Mouse (Mus musculus): ENCODE measurements around the gene D930007J09Rik. TPM values are rescaled to one million over a fixed set of nuclear protein-coding genes. Genes with fewer than 3 reads are reported as not detected.

D930007J09Rik gene
- total RNA-seq, 2 experiments from 2014 or later, result not detected

- no peak for DNase-seq
Observed at GRCm38 (mm10) chr13:32819926-32820325, 17.3 kb upstream of the D930007J09Rik start.

- no peak for DNase-seq
Observed at GRCm38 (mm10) chr13:32819241-32819640, 16.6 kb upstream of the D930007J09Rik start.

GRCm38 (mm10) chr13:32807624-32808023 lies 5.0 kb upstream of the D930007J09Rik start:
- DNase-seq, result no peak

- no peak for DNase-seq
Observed at GRCm38 (mm10) chr13:32806820-32807219, 4.2 kb upstream of the D930007J09Rik start.

- DNase-seq, result no peak
Observed at GRCm38 (mm10) chr13:32803701-32804345, 1.2 kb upstream of the D930007J09Rik start.

- DNase-seq, result peak; percentile 95 to 97
Observed at GRCm38 (mm10) chr13:32801693-32802221, 892 bp downstream of the D930007J09Rik start, which contains the start of gene Wrnip1. Wrnip1 (plus strand) TSS chr13:32802038.

- no peak for DNase-seq
Observed at GRCm38 (mm10) chr13:32800859-32801258, 1.8 kb downstream of the D930007J09Rik start.

- DNase-seq, result no peak
Observed at GRCm38 (mm10) chr13:32799131-32799530, 3.5 kb downstream of the D930007J09Rik start.

GRCm38 (mm10) chr13:32797085-32797484 lies 5.6 kb downstream of the D930007J09Rik start:
- DNase-seq, result no peak

- DNase-seq, result no peak
Observed at GRCm38 (mm10) chr13:32795166-32795565, 7.5 kb downstream of the D930007J09Rik start.

- peak in 1 of 2 experiments; percentile 51 for DNase-seq
Observed at GRCm38 (mm10) chr13:32794619-32795018, 8.0 kb downstream of the D930007J09Rik start.

GRCm38 (mm10) chr13:32789781-32790180 lies 12.9 kb downstream of the D930007J09Rik start:
- no peak for DNase-seq

- no peak for DNase-seq
Observed at GRCm38 (mm10) chr13:32787584-32787983, 15.1 kb downstream of the D930007J09Rik start.

GRCm38 (mm10) chr13:32783816-32784215 lies 18.8 kb downstream of the D930007J09Rik start, which contains the start of gene Mylk4:
Mylk4 (minus strand) TSS chr13:32783954.
- DNase-seq, result no peak

GRCm38 (mm10) chr13:32783055-32783454 lies 19.6 kb downstream of the D930007J09Rik start:
- DNase-seq, result peak in 1 of 2 experiments; percentile 32

GRCm38 (mm10) chr13:32778861-32779260 lies 23.8 kb downstream of the D930007J09Rik start:
- no peak for DNase-seq

- peak; percentile 47 to 51 for DNase-seq
Observed at GRCm38 (mm10) chr13:32776350-32776749, 26.3 kb downstream of the D930007J09Rik start.

- DNase-seq, result peak; percentile 53 to 67
Observed at GRCm38 (mm10) chr13:32775889-32776288, 26.8 kb downstream of the D930007J09Rik start.

- DNase-seq, result no peak
Observed at GRCm38 (mm10) chr13:32769960-32770359, 32.7 kb downstream of the D930007J09Rik start.

GRCm38 (mm10) chr13:32768104-32768503 lies 34.5 kb downstream of the D930007J09Rik start:
- peak; percentile 8 to 38 for DNase-seq

- peak; percentile 14 to 19 for DNase-seq
Observed at GRCm38 (mm10) chr13:32764448-32764847, 38.2 kb downstream of the D930007J09Rik start.

- peak in 1 of 2 experiments; percentile 50 for DNase-seq
Observed at GRCm38 (mm10) chr13:32763141-32763540, 39.5 kb downstream of the D930007J09Rik start.

- no peak for DNase-seq
Observed at GRCm38 (mm10) chr13:32760795-32761194, 41.9 kb downstream of the D930007J09Rik start.

- DNase-seq, result no peak
Observed at GRCm38 (mm10) chr13:32759036-32759435, 43.6 kb downstream of the D930007J09Rik start.

Data from adrenal gland, postnatal 36 days (tissue).